Mouse (Mus musculus) heart, postnatal 14 days (tissue): ENCODE results near the gene Ccnd1. TPM values are rescaled to one million over a fixed set of nuclear protein-coding genes. Genes with fewer than 3 reads are reported as not detected.

ENCODE experiments used
- total RNA-seq, 2 experiments: library from RNA; stranded (reverse); gene quantifications; 2 replicates each; pipeline ENCODE4 v1.2.3; 2021

Gene Ccnd1
- total RNA-seq, 2 experiments from 2014 or later, result 37.2 to 58.8 TPM

Other genes with a start within 250 kb of the Ccnd1 start
- gene Ano1, start 188.0 kb downstream of the Ccnd1 start, total RNA-seq, result 10 to 100 TPM; 18.8 to 22.6 TPM
- gene Fgf3, start 101.8 kb downstream of the Ccnd1 start, total RNA-seq, result not detected
- not detected for gene Fgf4, start 92.6 kb downstream of the Ccnd1 start, total RNA-seq
- not detected for gene Fgf15, start 43.4 kb downstream of the Ccnd1 start, total RNA-seq
- gene LTO1, start 24.8 kb downstream of the Ccnd1 start, total RNA-seq, result 10 to 100 TPM; 14.0 to 14.3 TPM